Mouse (Mus musculus): ENCODE results near the gene Rfxap.

DNA sequence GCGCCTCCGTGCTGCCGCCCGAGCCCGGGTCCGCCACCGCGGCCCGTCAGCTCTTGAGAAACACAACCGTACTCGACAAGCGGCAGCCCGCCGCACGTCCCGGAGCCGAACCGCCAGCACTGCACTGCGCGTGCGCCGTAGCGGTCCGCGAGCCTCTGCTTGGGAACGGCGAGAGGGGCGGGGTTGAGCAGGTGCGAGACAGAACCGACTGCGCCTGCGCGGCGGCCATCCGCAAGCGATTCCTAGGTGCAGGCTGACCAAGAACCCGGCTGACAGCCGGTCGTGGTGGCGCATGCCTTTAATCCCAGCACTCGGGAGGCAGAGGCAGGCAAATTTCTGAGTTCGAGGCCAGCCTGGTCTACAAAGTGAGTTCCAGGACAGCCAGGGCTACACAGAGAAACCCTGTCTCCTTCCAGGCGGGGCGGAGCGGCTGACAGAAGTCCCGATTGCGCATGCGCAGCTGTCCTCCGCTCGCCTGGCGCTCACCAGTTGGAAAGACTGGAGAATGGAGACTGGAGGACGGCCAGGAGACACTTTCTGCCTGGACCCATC is at the start of gene Rfxap:
- TF ChIP-seq CTCF (IDR thresholded peaks at IDR 0.05; ENCODE audit: insufficient read depth, low read length) (no peak), POLR2A (IDR thresholded peaks at IDR 0.05; ENCODE audit: borderline replicate concordance, extremely low read depth, low read depth, low read length) (peak; percentile 70; the same call in 1 of the 2 replicates)
